8 mouse cellular contexts compared by ENCODE assay signal in the genomic region with DNA sequence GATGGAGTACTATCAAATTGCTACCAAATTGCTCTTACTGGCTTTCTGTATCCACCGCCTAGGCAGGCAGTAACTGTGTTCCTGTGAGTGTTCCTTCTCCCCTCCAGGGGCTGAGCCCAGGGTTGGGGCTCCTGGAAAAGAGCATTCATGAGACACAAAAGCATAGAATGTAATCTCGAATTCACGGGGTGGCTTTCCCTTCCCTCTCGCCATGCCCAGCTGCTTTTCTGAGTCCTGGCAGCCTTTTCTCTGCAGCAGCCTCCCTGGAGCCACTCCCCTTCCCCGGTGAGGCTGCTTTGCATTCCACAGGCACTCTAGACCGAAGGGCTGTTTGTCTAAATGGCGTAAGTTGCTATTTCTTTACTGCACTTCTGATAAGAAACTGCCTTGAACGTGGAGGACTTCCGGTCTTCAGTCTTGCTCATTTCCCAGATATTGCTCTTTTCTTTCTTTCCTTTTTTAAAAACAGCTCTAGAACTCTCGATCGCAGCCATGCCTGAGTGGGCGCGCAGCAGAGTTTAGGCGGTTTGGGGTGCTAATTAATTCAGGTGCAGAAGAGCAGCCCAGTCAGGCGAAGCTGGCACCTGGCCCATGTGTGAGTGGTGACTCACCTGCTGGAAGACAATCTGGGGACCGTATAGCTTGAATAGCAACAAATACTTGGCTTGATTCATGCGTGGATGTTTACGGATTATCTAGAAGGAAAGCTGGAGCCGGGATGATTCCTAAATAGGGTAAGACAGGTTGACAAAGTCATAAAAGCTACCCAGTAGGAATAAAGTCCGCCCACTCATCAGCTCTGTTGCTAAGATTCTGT.
DNase-seq lines count a peak whose midpoint lies in the region; ATAC-seq and TF ChIP-seq lines count a peak whose summit lies in the region.

No protein-coding gene starts in this region.

- no peaks in the 10 kb centered on the region for H3K27me3 ChIP-seq in ES-Bruce4 (ENCODE audit: control insufficient read depth, insufficient read depth, low read length, poor library complexity, severe bottlenecking)
- H3K27me3 ChIP-seq in cerebellum, adult 2 months (ENCODE audit: control insufficient read depth, insufficient read depth, low read length), result no peaks in the 10 kb centered on the region
- H3K27me3 ChIP-seq in forebrain, postnatal 0 days (ENCODE audit: insufficient read depth, low read length), result no peaks in the 10 kb centered on the region
- H3K27me3 ChIP-seq in hindbrain, embryonic 11.5 days (ENCODE audit: control insufficient read depth, insufficient read depth, low read length), result 0 out of 2 replicates have a peak, but pooled peaks cover 3% of the 10 kb centered on the region

- H3K9ac ChIP-seq in ES-Bruce4 (ENCODE audit: low read depth, poor library complexity, severe bottlenecking), result peak overlapping the region; percentile 53
- H3K9ac ChIP-seq in forebrain, postnatal 0 days, result peak overlapping the region; percentile 55
- H3K9ac ChIP-seq in hindbrain, embryonic 11.5 days (ENCODE audit: low read depth, low read length), result peak overlapping the region; percentile 20

- H3K36me3 ChIP-seq in ES-Bruce4 (ENCODE audit: control insufficient read depth, insufficient read depth, low read length, poor library complexity, severe bottlenecking), result no peaks in the 10 kb centered on the region
- no peaks in the 10 kb centered on the region for H3K36me3 ChIP-seq in forebrain, postnatal 0 days (ENCODE audit: insufficient read depth)
- H3K36me3 ChIP-seq in hindbrain, embryonic 11.5 days (ENCODE audit: control insufficient read depth, insufficient read depth, low read length), result no peaks in the 10 kb centered on the region

- TF ChIP-seq CTCF in ES-Bruce4 (IDR thresholded peaks at IDR 0.05; ENCODE audit: low read depth, low read length), result no peak
- TF ChIP-seq CTCF in cerebellum, adult 2 months (IDR thresholded peaks at IDR 0.05; ENCODE audit: borderline replicate concordance, insufficient read depth, low read depth, low read length), result no peak
- TF ChIP-seq CTCF in forebrain, postnatal 0 days (IDR thresholded peaks at IDR 0.05; ENCODE audit: low read depth), result no peak
- TF ChIP-seq CTCF in lung, adult 2 months (IDR thresholded peaks at IDR 0.05; ENCODE audit: insufficient read depth, low read length), result no peak

- H3K27ac ChIP-seq in ES-Bruce4 (ENCODE audit: insufficient read depth, low read length), result no peak overlapping the region; the same call in 1 of the 2 replicates
- peak overlapping the region; percentile 20; the same call in 1 of the 2 replicates for H3K27ac ChIP-seq in cerebellum, adult 2 months (ENCODE audit: insufficient read depth, low read length)
- H3K27ac ChIP-seq in forebrain, postnatal 0 days (ENCODE audit: low read depth, low read length), result peak overlapping the region; percentile 54; the same call in 1 of the 2 replicates
- H3K27ac ChIP-seq in hindbrain, embryonic 11.5 days (ENCODE audit: low read depth, low read length), result no peak overlapping the region

- H3K4me2 ChIP-seq in forebrain, postnatal 0 days (ENCODE audit: low read depth), result peak overlapping the region; percentile 73
- H3K4me2 ChIP-seq in hindbrain, embryonic 11.5 days (replicated peaks; ENCODE audit: low read depth, low read length), result peak overlapping the region; percentile 36

- WGBS in cerebellum, adult 2 months, result 1% methylated on average over 20 of the region's 20 CpGs
- WGBS in forebrain, postnatal 0 days, result 2% methylated on average over 20 of the region's 20 CpGs
- 3% methylated on average over 20 of the region's 20 CpGs for WGBS in hindbrain, embryonic 11.5 days
- 3% methylated on average over 20 of the region's 20 CpGs for WGBS in lung, adult 2 months

- no peaks in the 10 kb centered on the region for H3K9me3 ChIP-seq in ES-Bruce4 (replicated peaks; ENCODE audit: control insufficient read depth, insufficient read depth, low read length, poor library complexity, severe bottlenecking)
- no peaks in the 10 kb centered on the region for H3K9me3 ChIP-seq in forebrain, postnatal 0 days (ENCODE audit: low read length)
- no peaks in the 10 kb centered on the region for H3K9me3 ChIP-seq in hindbrain, embryonic 11.5 days (ENCODE audit: control insufficient read depth, low read length)

- no peak for TF ChIP-seq POLR2A in ES-Bruce4 (IDR thresholded peaks at IDR 0.05; ENCODE audit: insufficient read depth, low read length)
- no peak for TF ChIP-seq POLR2A in cerebellum, adult 2 months (IDR thresholded peaks at IDR 0.05; ENCODE audit: borderline replicate concordance, insufficient read depth, low read length)
- peak; percentile 66; the same call in 1 of the 2 replicates for TF ChIP-seq POLR2A in lung, adult 2 months (IDR thresholded peaks at IDR 0.05; ENCODE audit: borderline replicate concordance, extremely low read depth, low read depth, low read length)

- DNase-seq in cerebellum, adult 2 months, result peak; percentile 88 to 91
- peak; percentile 62 for DNase-seq in forebrain, postnatal 0 days
- DNase-seq in hindbrain, embryonic 11.5 days (ENCODE audit: low spot score), result peak; percentile 55
- peak; percentile 59 for DNase-seq in layer of hippocampus, adult 9-10 months (ENCODE audit: low spot score)
- peak; percentile 84 for DNase-seq in lung, adult 2 months
- peak; percentile 41 to 44 for DNase-seq in thymus, postnatal 36 days

- H3K4me1 ChIP-seq in ES-Bruce4 (ENCODE audit: control insufficient read depth, insufficient read depth, low read length), result peaks cover 4% of the 10 kb centered on the region
- H3K4me1 ChIP-seq in cerebellum, adult 2 months (ENCODE audit: control insufficient read depth, insufficient read depth, low read length), result no peaks in the 10 kb centered on the region
- H3K4me1 ChIP-seq in forebrain, postnatal 0 days (ENCODE audit: insufficient read depth), result peaks cover 6% of the 10 kb centered on the region; the same call in 1 of the 2 replicates
- H3K4me1 ChIP-seq in hindbrain, embryonic 11.5 days (replicated peaks; ENCODE audit: control insufficient read depth, insufficient read depth, low read length), result peaks cover 5% of the 10 kb centered on the region; the same call in 1 of the 2 replicates
- H3K4me1 ChIP-seq in lung, adult 2 months (ENCODE audit: control insufficient read depth, insufficient read depth, low read length), result peaks cover 8% of the 10 kb centered on the region; the same call in 1 of the 2 replicates

- H3K4me3 ChIP-seq in ES-Bruce4 (ENCODE audit: low read depth, low read length), result peak overlapping the region; percentile 34
- H3K4me3 ChIP-seq in cerebellum, adult 2 months (replicated peaks; ENCODE audit: insufficient read depth, low read depth, low read length), result peak overlapping the region; percentile 53
- peak overlapping the region; percentile 43 for H3K4me3 ChIP-seq in forebrain, postnatal 0 days (ENCODE audit: low read depth, low read length)
- peak overlapping the region; percentile 19 for H3K4me3 ChIP-seq in hindbrain, embryonic 11.5 days (ENCODE audit: low read depth, low read length)
- H3K4me3 ChIP-seq in lung, adult 2 months (replicated peaks; ENCODE audit: extremely low read depth, low read depth, low read length), result peak overlapping the region; percentile 66

- ATAC-seq in forebrain, postnatal 0 days, result peak; percentile 82
- peak; percentile 54 for ATAC-seq in hindbrain, embryonic 11.5 days (ENCODE audit: low FRiP score)
- peak; percentile 39; the same call in 1 of the 2 replicates for ATAC-seq in neutrophil, adult 5-6 weeks (ENCODE audit: extremely low read depth, insufficient number of reproducible peaks, low FRiP score, poor library complexity, severe bottlenecking)

- no peak for TF ChIP-seq EP300 in ES-Bruce4 (IDR thresholded peaks at IDR 0.05; ENCODE audit: insufficient read depth, low read depth, low read length)

Comparison
In these comparisons a context has a peak if more than half of its experiments do, and no peak if none do; other contexts are left out.
1. H3K27ac ChIP-seq: peak in cerebellum, adult 2 months (single experiment) and forebrain, postnatal 0 days (single experiment); none in ES-Bruce4 (single experiment) and hindbrain, embryonic 11.5 days (single experiment).
2. Peak in every context shown above with its lines, with median percentiles within 50 percentile points of each other: H3K4me3 ChIP-seq, H3K9ac ChIP-seq, DNase-seq and ATAC-seq.